Mouse (Mus musculus): Measurements from ENCODE around the gene Cops3. TPM values are rescaled to one million over a fixed set of nuclear protein-coding genes. Genes with fewer than 3 reads are reported as not detected.
A peak's percentile ranks its signal among the peaks of the same experiment; 100 is the strongest.
"Not testable (repeated sequence)": the region's sequence is repeated elsewhere in the genome, so short reads cannot be mapped to it uniquely, and the experiment has no call there.

The Cops3 gene
- total RNA-seq (2021), result 100 to 1,000 TPM; 113 to 118 TPM
- long read RNA-seq, experiment 1, transcript Cops3-201 (12 exons, 1,646 nt), result major isoform, 68 of 85 reads
- long read RNA-seq, experiment 1, partial matches to known transcripts, result 9 of 85 reads
- long read RNA-seq, experiment 1, other reads (novel, unspliced or antisense), result 7 of 85 reads
- long read RNA-seq, experiment 2, transcript Cops3-201 (12 exons, 1,646 nt), result major isoform, 131 of 158 reads
- long read RNA-seq, experiment 2, partial matches to known transcripts, result 7 of 158 reads
- long read RNA-seq, experiment 2, other reads (novel, unspliced or antisense), result 17 of 158 reads

DNA sequence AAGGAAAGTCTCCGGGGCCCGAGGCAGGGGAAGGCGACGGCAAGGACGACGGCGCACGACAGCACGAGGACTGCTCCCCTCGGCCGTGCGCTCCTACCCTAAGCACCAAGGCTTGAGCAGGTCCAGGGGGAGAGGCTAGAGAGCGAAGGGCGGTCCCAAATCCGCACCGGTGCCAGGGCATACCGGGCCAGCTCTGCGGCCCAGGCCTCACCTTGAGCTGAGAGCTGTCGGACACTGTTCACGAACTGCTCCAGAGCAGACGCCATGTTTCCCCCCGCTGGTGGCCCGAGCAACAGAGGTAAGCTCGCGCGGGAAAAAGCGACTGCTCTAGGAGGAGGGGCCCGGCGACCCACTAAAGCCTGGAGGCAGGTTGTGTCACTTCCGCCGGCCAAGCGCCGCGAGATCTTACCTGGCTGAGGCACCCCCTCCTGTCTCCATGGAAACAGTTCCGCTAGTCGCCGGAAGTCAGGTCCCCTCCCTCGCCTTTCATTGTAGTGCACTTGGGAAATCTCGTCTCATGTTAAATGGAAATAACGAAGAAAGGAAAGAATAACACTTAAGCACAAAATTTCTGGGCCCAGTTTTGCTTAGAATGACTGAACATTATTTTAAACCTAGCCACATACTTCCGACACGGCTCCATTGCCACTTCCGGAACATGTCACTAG is at the start of gene Cops3:
Gene Cops3, minus strand, starts transcription at position 380 of the 668 bp plus-strand sequence.
- DNase-seq (ENCODE audit: low spot score in 2 of 2), result peak; percentile 82 to 91

DNA sequence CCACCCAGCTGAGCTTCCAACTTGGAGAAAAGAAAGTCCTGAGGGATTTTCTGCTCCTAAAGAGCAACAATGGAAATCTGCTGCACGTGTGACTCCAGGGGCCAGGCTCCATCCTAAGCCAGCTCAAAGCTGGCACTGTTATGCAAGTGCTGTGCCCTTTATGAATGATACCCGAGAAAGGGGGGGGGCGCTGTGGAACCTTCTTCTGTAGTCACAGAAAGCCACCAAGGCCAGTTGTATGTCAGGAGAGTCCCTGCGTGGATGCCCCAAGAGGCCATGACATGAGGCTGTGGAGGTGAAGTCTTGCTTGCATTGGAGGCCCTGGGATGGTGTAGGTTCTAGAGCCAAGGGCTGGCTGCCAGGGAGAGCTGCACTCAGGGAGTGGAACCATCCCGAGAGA is 48.5 kb upstream of the Cops3 start:
- DNase-seq (ENCODE audit: low spot score in 2 of 2), result no peak

DNA sequence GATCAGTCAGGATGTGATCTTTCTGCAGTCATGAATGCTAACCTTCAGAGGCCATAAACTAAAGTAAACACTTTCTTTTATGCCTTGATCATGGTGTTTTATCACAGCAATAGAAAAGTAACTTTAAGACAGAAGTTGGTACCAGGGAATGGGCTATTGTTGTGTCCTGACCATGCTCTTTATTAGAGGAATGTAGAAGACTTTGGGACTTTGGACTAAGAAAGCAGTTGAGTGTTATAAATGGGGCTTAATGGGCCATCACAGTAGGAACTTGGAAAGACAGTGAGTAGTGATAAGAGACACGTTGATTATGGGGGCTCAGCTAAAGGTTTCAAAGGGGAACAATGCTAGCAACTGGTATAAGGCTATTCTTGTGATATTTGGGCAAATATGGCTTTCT is 47.3 kb upstream of the Cops3 start:
- no peak for DNase-seq (ENCODE audit: low spot score in 2 of 2)

DNA sequence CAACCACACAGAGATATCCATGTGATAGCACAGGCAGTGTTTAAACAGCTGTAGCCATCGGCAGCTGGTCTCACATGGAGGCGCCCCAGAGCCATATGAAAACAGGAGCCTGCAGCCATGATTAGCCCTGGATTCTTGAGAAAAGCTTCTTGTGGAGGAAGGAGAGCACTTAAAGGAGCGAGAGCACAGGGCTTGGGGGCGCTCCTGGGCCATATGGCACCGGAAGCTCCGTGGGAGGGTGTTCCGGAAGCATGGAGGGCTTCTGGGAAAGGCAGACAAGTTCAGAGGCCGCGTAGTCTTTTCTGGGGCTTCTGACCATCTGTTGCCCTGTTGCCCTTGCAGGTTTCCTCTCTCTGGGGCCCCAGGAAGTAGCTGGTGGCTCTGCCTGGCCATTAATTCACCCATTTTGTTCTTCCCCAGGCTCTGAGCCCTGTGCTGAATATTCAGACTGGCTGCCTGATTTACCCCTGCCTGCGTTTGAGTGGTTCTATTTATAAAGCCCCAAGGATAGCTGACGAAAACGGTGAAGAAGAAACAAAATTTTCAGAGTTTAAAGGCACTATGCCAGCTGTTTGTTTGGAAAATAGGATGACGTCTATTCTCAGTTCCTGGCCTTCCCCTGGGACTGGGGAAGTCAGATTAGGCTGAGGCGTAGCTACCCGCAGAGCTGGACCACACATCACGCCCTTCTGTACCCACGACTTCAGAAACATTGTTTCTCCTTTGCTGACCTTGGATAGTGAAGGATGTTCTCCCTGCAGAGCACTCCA is 45.8 kb upstream of the Cops3 start:
- DNase-seq (ENCODE audit: low spot score in 2 of 2), result peak in 1 of 2 experiments; percentile 17

DNA sequence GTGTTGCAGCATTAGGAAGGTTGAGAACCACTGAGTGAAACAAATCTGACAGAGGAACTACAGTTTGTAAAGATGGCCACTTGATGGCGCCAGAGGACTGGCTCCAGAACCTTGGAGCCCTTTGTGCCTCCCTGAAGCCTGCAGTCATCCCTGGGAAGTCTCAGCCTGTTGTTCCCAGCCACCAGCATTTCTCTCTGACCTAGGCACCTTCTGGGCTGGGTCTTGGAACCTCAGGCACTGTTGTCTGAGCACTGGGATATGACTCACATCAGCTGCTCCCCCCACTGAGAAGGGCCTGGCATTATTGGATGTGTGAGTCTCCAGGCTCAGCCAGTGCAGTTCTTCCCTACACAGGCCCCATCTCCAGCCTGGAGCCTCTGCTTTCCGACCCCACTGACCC is 40.4 kb upstream of the Cops3 start:
- peak; percentile 37 to 53 for DNase-seq (ENCODE audit: low spot score in 2 of 2)

GRCm38 (mm10) chr11:59872124-59872523 is 32.5 kb upstream of the Cops3 start:
- no peak for DNase-seq (ENCODE audit: low spot score in 2 of 2)

- DNase-seq (ENCODE audit: low spot score in 2 of 2), result no peak
Measured at GRCm38 (mm10) chr11:59864316-59864715, 24.7 kb upstream of the Cops3 start.

DNA sequence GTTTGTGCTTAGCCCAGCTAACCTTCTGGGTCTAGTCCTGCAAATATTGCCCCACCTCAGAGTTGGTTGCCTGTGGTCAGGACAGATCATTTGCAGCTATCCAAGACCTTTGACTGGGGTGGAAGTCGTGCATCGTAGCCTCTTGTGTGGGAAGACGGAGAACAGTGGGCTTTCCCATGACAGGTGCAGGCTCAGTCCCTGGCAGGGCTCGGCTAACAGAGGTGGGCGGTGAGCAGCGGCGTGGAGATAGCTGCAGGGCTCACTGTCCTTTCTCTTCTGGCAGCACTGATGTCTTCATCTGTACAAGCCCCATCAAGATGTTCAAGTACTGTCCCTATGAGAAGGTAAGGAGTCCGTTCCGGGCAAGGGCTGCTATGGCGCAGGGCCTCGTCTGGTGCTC is 20.8 kb upstream of the Cops3 start:
- no peak for DNase-seq (ENCODE audit: low spot score in 2 of 2)

DNA sequence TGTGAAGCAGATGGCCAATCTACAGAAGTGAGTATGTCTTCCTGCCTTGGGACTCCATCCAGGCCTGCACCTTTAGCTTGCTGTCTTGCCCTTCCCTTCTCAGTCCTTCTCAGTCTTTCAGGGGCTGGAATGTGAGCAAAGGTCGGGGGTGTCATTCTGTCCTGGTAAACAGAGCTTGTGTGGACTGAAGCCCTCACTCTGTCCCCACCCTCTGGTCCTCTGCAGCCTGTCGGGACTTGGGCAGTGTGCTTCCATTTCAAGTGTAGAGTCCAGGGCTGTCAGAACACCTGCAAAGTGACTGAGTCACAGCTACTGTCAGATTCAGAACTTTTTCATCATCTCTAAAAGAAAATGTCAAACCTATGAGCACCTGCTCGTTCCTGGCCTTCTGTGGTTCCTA is 13.2 kb upstream of the Cops3 start:
- DNase-seq (ENCODE audit: low spot score in 2 of 2), result no peak

DNA sequence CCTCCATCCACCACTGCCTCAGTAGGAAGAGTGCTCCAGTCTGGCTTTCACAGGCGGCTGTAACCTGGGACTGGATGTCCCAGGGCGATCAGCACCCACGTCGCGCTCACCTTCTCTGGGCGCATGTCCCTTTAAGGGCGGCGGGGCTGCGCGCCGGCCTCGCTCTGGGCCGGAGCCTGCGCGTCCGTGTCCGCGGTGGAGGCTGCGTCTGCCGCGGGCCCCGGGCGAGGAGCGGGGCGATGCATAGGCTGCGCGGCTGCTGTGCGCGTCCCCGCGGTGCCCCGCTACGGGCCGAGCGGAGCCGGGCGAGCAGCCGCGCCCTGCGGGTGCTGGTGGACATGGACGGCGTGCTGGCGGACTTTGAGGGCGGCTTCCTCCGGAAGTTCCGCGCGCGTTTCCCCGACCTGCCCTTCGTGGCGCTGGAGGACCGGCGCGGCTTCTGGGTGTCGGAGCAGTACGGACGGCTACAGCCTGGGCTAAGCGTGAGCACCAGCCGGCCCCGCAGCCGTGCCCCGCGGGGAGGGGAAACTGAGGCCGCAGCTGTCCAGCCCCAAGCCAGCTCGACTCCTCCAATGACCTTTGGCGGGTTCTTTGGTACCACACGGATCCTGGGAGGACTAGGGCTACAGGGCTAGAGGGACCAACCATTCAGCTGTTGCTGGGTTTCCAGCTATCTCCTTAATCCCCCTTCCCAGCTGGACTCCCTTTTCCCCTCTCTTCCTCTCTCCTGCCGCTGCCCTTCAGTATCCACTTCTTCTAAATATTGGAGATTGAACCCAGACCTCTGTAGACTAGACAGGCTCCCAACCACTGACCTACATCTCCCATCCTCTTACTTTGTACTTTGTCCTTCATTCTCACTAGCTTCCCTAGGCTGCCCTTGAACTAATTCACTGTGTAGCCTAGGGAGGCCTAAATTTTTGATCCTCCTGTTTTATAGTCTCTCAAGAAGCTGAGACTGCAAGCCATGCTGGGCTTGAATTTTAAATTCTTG is 8.6 kb upstream of the Cops3 start:
- DNase-seq (ENCODE audit: low spot score in 2 of 2), result peak; percentile 65 to 68

DNA sequence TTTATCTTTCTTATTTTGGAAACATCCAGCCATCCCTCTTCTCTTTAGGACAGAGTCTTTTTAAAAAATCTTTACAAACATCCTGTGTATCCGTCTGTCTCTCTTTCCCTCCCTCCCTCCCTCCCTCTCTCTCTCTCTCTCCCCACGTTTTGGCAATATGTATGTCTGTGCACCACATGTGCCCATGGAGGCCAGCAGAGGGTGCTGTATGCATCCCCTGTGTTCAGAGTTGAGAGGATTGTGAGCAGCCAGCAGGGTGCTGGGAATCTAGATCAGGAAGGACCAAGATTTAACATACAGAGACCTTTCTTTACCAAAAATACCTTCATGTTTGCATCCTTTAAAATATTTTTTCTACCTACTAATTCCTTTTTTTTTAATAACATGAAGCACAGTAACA is 7.5 kb upstream of the Cops3 start:
- no peak for DNase-seq (ENCODE audit: low spot score in 2 of 2)

DNA sequence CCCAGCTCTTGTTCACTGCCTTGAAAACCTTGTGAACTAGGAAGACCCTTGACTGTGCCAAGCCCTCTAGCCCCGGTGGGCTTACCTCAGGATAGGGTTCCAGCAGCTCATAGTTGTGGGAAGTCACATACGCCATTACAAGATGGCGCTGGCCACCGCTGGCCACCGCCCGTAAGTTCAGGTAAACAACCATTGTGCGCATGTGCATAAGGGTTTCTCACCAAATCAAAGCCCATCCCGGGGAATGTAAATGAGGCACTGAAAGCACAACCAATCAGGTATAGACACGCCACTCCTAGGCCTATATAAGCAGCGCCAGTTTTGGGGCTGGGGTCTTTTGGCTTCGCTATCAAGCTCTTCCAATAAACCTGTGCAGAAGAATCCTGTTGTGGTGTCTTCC is 6.7 kb upstream of the Cops3 start:
- DNase-seq (ENCODE audit: low spot score in 2 of 2), result no peak

- DNase-seq (ENCODE audit: low spot score in 2 of 2), result peak; percentile 82 to 86
Measured at GRCm38 (mm10) chr11:59839008-59839458, 605 bp downstream of the Cops3 start, which contains the start of gene Nt5m. TSS of gene Nt5m (plus strand) at chr11:59839447.

- DNase-seq (ENCODE audit: low spot score in 2 of 2), result no peak
Measured at GRCm38 (mm10) chr11:59838426-59838825, 1.2 kb downstream of the Cops3 start.

DNA sequence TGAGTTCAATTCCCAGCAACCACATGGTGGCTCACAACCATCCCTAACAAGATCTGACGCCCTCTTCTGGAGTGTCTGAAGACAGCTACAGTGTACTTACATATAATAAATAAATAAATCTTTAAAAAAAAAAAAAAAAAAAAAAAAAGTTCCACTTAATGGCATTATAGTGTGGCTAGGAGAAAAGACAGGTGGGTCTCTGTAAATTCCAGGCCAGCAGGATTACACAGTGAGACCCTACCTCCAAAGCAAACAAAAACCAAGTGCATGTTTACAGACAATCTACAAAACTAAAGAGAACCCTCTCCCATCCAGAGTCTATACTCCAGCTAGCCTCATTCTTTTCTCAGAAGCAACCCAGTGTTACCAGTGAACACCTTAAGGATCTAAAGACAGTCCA is 1.8 kb downstream of the Cops3 start:
- DNase-seq (ENCODE audit: low spot score in 2 of 2), result not testable (repeated sequence)

GRCm38 (mm10) chr11:59821625-59822024 is 18.0 kb downstream of the Cops3 start:
- DNase-seq (ENCODE audit: low spot score in 2 of 2), result no peak

- no peak for DNase-seq (ENCODE audit: low spot score in 2 of 2)
Measured at GRCm38 (mm10) chr11:59817916-59818315, 21.7 kb downstream of the Cops3 start.

DNA sequence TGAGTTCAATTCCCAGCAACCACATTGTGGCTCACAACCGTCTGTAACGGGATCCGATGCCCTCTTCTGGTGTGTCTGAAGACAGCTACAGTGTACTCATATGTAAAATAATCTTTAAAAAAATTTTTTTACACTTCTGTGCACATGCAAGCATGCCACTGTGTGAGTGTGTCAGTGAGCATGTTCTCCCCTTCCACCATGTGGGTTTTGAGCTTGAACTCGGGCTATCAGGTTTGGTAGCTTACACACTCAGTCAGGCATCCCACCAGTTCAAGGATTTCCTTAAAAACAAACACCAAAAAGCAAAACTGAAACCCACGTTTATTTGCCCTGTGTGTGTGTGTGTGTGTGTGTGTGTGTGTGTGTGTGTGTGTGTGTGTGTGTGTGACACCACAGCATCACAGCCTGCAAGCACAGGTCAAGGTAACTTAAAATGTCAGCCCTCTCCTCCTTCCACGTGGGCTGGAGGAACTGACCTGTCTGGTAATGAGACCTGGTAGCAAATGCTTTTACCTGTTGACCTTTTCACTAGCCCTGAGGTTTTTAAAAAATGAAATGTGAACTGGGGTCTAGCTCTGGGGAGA is 24.1 kb downstream of the Cops3 start:
- DNase-seq (ENCODE audit: low spot score in 2 of 2), result no peak

GRCm38 (mm10) chr11:59814936-59815335 is 24.7 kb downstream of the Cops3 start:
- no peak for DNase-seq (ENCODE audit: low spot score in 2 of 2)

GRCm38 (mm10) chr11:59814311-59814710 is 25.3 kb downstream of the Cops3 start:
- no peak for DNase-seq (ENCODE audit: low spot score in 2 of 2)

All from adrenal gland, postnatal 4 days (tissue).